ENCODE assay signal across 14 mouse cellular contexts in genomic region chr13:37597575-37597974, GRCm38 (mm10).
DNase-seq lines count a peak whose midpoint lies in the region; ATAC-seq and TF ChIP-seq lines count a peak whose summit lies in the region.
"Had no signal": no experiment of that assay in that cellular context is flagged by ENCODE, and none has a peak within 500 bp of the region (broad histone marks: within the 10 kb centered on the region; RNA-seq: fewer than 3 reads in every experiment).

No protein-coding gene starts in this region.

- H3K9me3 ChIP-seq in liver, embryonic 13.5 days (replicated peaks) = no peaks in the 10 kb centered on the region
- H3K9me3 ChIP-seq in forebrain, embryonic 13.5 days (replicated peaks) = no peaks in the 10 kb centered on the region
- H3K9me3 ChIP-seq: embryonic facial prominence, embryonic 13.5 days; midbrain, embryonic 12.5 days had no signal

- peaks cover 15% of the 10 kb centered on the region; the same call in 1 of the 2 replicates for H3K4me1 ChIP-seq in liver, embryonic 13.5 days (replicated peaks)
- H3K4me1 ChIP-seq in kidney, adult 2 months (ENCODE audit: control insufficient read depth, insufficient read depth, low read length) = peaks cover 8% of the 10 kb centered on the region; the same call in 1 of the 2 replicates
- no peaks in the 10 kb centered on the region for H3K4me1 ChIP-seq in forebrain, embryonic 13.5 days
- H3K4me1 ChIP-seq: midbrain, embryonic 12.5 days had no signal

- no peak overlapping the region for H3K4me3 ChIP-seq in liver, embryonic 13.5 days (replicated peaks)
- no peak overlapping the region for H3K4me3 ChIP-seq in kidney, adult 2 months (ENCODE audit: insufficient read depth, low read depth, low read length)
- no peak overlapping the region for H3K4me3 ChIP-seq in forebrain, embryonic 13.5 days
- H3K4me3 ChIP-seq: embryonic facial prominence, embryonic 13.5 days; gastrocnemius, adult 2 months; heart, adult 2 months; midbrain, embryonic 12.5 days had no signal

- TF ChIP-seq POLR2A in kidney, adult 2 months (IDR thresholded peaks at IDR 0.05; ENCODE audit: low read depth, low read length) = no peak

- no peak for DNase-seq in liver, embryonic 13.5 days
- no peak for DNase-seq in liver
- DNase-seq in kidney, adult 2 months = peak; percentile 92
- peak; percentile 73 to 88 for DNase-seq in kidney, postnatal 36 days
- DNase-seq in thymus, postnatal 25 days = peak; percentile 57
- no peak for DNase-seq in right cerebral cortex, postnatal 10 days (ENCODE audit: low spot score in 2 of 2)
- DNase-seq in right cerebral cortex, postnatal 14 days = no peak
- DNase-seq: gastrocnemius, adult 2 months; heart, adult 2 months; heart, postnatal 36 days; lung, postnatal 14 days had no signal

- ATAC-seq in liver, embryonic 13.5 days (ENCODE audit: low read depth) = peak; percentile 41; the same call in 1 of the 2 replicates
- no peak for ATAC-seq in forebrain, embryonic 13.5 days

- no peaks in the 10 kb centered on the region for H3K36me3 ChIP-seq in liver, embryonic 13.5 days
- H3K36me3 ChIP-seq in kidney, adult 2 months (ENCODE audit: control insufficient read depth, insufficient read depth, low read length) = no peaks in the 10 kb centered on the region
- no peaks in the 10 kb centered on the region for H3K36me3 ChIP-seq in forebrain, embryonic 13.5 days (ENCODE audit: poor library complexity, severe bottlenecking)
- H3K36me3 ChIP-seq: embryonic facial prominence, embryonic 13.5 days; midbrain, embryonic 12.5 days had no signal

- no peak overlapping the region for H3K4me2 ChIP-seq in liver, embryonic 13.5 days
- no peak overlapping the region for H3K4me2 ChIP-seq in forebrain, embryonic 13.5 days
- H3K4me2 ChIP-seq: embryonic facial prominence, embryonic 13.5 days; midbrain, embryonic 12.5 days had no signal

- no peak overlapping the region for H3K9ac ChIP-seq in liver, embryonic 13.5 days
- no peak overlapping the region for H3K9ac ChIP-seq in forebrain, embryonic 13.5 days
- H3K9ac ChIP-seq: embryonic facial prominence, embryonic 13.5 days; midbrain, embryonic 12.5 days had no signal

- WGBS in liver, embryonic 13.5 days (ENCODE audit: insufficient replicate concordance) = 53% methylated on average over 8 of the region's 8 CpGs
- 19% methylated on average over 8 of the region's 8 CpGs for WGBS in kidney, adult 2 months
- 85% methylated on average over 8 of the region's 8 CpGs for WGBS in forebrain, embryonic 13.5 days

- H3K27me3 ChIP-seq in liver, embryonic 13.5 days = no peaks in the 10 kb centered on the region
- H3K27me3 ChIP-seq in kidney, adult 2 months (replicated peaks; ENCODE audit: control insufficient read depth, insufficient read depth, low read length) = no peaks in the 10 kb centered on the region
- no peaks in the 10 kb centered on the region for H3K27me3 ChIP-seq in forebrain, embryonic 13.5 days
- H3K27me3 ChIP-seq: embryonic facial prominence, embryonic 13.5 days; midbrain, embryonic 12.5 days had no signal

- TF ChIP-seq CTCF in kidney, adult 2 months (conservative IDR thresholded peaks at IDR 0.05; ENCODE audit: insufficient read depth, insufficient read length, low read depth, low read length) = no peak

- H3K27ac ChIP-seq in liver, embryonic 13.5 days = 0 out of 2 replicates have a peak overlapping the region, but pooled peaks have one; percentile 9
- peak overlapping the region; percentile 81 for H3K27ac ChIP-seq in kidney, adult 2 months (ENCODE audit: insufficient read depth, low read depth, low read length)
- no peak overlapping the region for H3K27ac ChIP-seq in forebrain, embryonic 13.5 days
- H3K27ac ChIP-seq: embryonic facial prominence, embryonic 13.5 days; gastrocnemius, adult 2 months; heart, adult 2 months; midbrain, embryonic 12.5 days had no signal

Comparison
In these comparisons a context has a peak if more than half of its experiments do, and no peak if none do; other contexts are left out.
1. DNase-seq: peak in kidney, adult 2 months (single experiment), kidney, postnatal 36 days (2 of 2) and thymus, postnatal 25 days (single experiment); none in liver, embryonic 13.5 days (single experiment), liver (single experiment), right cerebral cortex, postnatal 10 days (0 of 2) and right cerebral cortex, postnatal 14 days (single experiment).